Mouse (Mus musculus) gastrocnemius, postnatal 4 days (tissue): Measurements from ENCODE around the gene C130073F10Rik. TPM values are rescaled to one million over a fixed set of nuclear protein-coding genes. Genes with fewer than 3 reads are reported as not detected.
"Not testable (repeated sequence)": the region's sequence is repeated elsewhere in the genome, so short reads cannot be mapped to it uniquely, and the experiment has no call there.

Source experiments
- DNase-seq, 2 experiments: peaks; one replicate each; pipeline ENCODE4 v3.0.0; 2021 to 2022; ENCODE audit warnings: low spot score in 2 of 2, mixed read lengths in 2 of 2
- long read RNA-seq, 2 experiments: library from polyadenylated mRNA; stranded (forward); transcript quantifications; one replicate each; pipeline ENCODE4 v2.0.0; 2021
- total RNA-seq, 2 experiments: library from RNA; stranded (reverse); gene quantifications; 2 replicates each; pipeline ENCODE4 v1.2.3; 2021

C130073F10Rik gene
- not detected for total RNA-seq
- long read RNA-seq, experiment 1: 0 reads
- long read RNA-seq, experiment 2: 0 reads

DNA sequence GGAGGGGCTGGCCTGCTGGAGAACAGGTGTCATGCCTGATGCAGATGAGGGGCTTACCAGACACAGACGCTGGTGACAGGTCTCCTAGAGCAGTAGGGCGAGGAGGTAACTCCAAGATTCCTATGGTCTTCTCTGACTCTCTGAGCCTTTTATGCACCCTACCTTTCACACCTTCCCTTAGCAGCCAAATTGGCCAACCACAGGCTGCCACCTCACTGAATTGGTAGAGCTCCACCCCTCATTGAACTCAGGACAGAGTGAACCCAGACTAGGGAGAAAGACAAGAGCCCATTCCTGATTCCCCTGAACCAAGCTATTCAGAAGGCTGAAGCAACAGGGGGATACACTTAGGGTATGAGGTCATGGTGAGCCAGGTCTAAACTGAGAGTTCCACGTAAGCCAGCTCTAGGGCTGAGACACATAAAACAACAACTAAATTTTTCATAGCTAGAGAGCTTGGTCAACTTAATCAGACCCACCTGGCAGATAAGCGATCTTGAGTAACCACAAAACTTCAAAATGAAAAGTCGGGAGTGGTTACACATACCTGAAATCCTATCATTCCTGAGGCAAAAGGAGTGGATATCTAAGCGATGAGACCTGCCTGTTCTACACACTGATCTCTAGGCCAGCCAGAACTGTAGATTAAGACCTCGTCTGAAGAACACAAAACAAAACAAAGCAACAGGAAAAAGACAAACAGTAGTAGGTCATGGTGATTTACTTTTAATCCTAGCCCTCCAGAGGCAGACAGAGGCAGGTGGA, at the start of gene C130073F10Rik:
Gene C130073F10Rik (minus strand): TSS at position 134 of the 765 bp plus-strand sequence.
- DNase-seq: no peak

DNA sequence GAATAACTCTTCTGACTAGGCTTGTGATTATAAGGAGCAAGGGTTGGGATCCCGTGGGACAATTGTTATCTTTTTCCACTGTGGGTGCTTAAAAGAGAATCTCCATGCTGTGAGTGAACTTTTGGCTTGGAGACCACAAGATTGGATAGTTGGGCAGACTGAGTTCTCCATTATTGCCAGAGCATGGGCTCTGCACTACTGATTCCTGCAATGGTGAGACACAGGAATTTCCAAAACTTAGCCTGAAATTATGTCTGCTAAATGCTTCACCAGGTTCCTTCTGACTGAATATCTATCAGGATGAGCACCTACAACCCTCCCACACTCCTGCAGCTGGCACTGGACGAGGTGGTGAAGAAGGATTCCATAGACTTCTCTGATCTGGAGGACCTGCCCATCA, 46.5 kb upstream of the C130073F10Rik start, which contains the start of gene Gm12794:
Gene Gm12794 (plus strand): TSS at position 301 of the 400 bp plus-strand sequence.
- DNase-seq: not testable (repeated sequence)

DNA sequence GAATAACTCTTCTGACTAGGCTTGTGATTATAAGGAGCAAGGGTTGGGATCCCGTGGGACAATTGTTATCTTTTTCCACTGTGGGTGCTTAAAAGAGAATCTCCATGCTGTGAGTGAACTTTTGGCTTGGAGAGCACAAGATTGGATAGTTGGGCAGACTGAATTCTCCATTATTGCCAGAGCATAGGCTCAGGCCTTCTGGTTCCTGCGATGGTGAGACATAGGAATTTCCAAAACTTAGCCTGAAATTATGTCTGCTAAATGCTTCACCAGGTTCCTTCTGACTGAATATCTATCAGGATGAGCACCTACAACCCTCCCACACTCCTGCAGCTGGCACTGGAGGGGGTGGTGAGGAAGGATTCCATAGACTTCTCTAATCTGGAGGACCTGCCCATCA, 15.2 kb upstream of the C130073F10Rik start, which contains the start of gene Gm12800:
Gene Gm12800 (plus strand): TSS at position 301 of the 400 bp plus-strand sequence.
- DNase-seq: not testable (repeated sequence)

DNA sequence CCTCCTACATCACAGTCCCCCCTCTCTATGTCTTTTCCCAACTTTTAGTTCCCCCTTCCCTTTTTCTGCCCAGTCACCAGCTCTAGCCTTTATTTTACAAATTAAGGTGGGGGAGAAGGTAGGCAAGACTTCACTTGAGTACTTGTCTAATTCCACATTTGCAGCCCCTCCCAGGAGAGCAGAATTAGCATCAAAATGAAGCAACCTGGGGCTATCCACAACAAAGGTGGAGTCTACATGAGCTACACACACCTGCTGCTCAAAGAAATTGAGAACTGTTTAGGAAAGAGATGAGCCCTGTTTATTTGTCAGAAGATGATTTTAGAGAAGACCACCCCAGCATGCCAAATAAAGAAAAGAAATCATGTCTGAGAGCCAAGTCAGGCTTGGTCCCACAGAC, 4.2 kb downstream of the C130073F10Rik start:
- no peak for DNase-seq

DNA sequence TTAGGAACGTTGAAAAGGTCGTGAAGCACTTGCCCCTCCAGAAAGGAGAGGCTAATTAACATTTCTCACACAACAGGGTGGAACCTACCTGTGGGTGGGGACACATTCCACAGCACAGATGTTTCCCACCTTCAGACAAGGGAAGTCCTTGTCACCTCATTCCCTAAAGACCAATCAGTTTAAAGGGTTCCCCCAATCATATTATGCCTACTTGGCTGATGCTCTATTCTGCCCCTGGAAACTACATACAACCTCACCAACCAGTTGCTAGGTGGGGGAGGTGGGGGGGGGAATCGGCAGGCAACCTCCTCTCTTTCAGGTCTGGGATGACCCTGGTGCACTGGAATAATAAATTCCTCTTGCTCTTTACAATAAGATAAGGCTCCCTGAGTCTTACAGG, 9.9 kb downstream of the C130073F10Rik start:
- no peak for DNase-seq

DNA sequence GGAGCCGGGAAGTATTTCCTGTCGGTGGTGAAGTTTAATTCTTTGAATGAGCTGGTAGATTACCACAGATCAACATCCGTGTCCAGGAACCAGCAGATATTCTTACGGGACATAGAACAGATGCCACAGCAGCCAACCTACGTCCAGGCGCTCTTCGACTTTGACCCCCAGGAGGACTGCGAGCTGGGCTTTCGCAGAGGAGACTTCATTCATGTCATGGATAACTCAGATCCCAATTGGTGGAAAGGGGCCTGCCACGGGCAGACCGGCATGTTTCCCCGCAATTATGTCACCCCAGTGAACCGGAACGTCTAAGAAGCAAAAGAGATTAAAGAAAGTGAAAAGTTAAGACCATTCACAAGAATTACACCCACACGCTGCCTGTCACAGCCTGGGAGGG, 17.9 kb downstream of the C130073F10Rik start:
- DNase-seq: not testable (repeated sequence)

DNA sequence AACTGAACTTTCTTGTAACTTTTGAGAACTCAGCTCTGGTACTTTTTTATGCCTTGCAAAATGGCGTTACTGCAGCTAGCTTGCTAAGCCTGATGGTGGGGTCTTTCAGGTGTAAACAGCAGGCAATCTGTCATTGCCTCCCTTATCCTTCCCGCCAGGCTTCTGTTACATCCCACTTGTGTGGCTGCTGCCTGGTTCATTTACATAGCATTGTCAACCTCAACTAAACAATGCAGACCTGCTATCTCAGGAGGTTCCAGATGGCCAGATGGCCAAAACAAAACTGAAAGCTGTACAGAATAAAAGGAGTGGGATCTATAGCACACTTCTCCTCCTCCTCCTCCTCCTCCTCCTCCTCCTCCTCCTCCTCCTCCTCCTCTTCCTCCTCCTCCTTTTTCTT, 21.6 kb downstream of the C130073F10Rik start:
- not testable (repeated sequence) for DNase-seq

DNA sequence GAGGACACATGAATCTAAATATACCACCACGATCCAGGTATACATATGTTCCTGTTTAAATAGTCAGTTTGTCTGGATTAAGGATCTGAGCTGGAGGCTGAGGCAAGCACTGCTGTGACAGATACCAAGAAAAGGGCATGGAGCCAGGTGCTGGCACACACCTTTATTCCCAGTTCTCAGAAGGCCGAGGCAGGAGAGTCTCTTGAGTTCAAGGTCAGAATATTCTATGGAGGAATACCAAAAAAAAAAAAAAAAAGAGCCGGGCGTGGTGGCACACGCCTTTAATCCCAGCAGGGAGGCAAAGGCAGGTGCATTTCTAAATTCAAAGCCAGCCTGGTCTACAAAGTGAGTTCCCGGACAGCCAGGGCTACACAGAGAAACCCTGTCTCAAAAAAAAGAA, 31.3 kb downstream of the C130073F10Rik start:
- DNase-seq: no peak

DNA sequence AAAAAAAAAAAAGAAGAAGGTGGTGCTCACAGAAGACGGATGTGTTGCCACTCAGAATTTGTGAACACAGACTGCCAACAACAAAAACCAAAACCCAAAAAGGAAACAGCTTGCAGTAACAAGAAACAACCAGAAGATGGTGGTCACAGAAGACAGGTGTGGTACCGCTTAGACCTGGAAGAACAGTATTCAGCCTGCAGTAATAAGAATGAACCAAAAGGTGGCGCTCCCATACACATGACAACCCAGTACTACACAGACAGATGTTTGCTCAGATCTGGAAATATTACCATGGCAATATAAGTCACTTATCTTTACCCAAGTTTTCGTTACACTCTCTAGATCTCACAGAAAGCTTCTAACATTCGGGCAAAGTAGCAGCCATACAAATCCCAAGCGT, 32.7 kb downstream of the C130073F10Rik start:
- DNase-seq: no peak

DNA sequence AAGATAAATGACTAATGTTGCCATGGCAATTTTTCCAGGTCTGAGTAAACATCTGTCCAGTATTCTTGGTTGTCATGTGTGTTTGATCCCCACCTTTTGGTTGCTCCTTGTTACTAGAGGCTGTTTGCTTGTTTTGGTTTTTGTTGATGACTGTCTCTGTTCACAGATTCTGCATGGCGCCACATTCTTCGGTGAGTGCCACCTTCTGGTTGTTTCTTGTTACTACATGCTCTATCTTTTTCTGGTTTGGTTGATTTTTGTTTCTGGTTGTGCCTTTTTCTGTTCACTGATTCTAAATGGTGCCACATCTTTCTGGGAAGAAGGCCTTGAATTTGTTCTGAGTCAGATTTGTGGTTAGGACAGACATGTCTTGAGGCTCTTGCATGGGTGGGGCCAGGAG, 42.7 kb downstream of the C130073F10Rik start:
- DNase-seq: no peak

DNA sequence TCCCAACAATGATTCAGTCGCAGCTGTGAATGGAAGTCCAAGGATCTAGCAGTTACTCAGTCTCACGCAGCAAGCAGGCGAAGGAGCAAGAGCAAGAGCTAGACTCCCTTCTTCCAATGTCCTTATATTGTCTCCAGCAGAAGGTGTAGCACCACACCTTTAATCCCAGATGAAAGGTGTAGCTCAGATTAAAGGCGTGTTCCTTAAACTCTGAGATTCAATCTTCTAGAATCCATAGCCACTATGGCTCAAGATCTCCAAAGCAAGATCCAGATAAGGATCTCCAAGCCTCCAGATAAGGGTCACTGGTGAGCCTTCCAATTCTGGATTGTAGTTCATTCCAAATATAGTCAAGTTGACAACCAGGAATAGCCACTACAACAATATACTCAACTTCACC, 49.7 kb downstream of the C130073F10Rik start, which contains the start of gene B020004J07Rik:
Gene B020004J07Rik (minus strand): TSS at position 101 of the 400 bp plus-strand sequence.
- not testable (repeated sequence) for DNase-seq

Other genes with a start within 250 kb of the C130073F10Rik start
- 10 to 100 TPM; 42.6 to 44.9 TPM for gene Leprot, start 246.1 kb downstream of the C130073F10Rik start, total RNA-seq
- 1 to 10 TPM; 5.2 to 5.4 TPM for gene Lepr, start 176.4 kb downstream of the C130073F10Rik start, total RNA-seq
- gene B020004J07Rik, start 49.8 kb downstream of the C130073F10Rik start, total RNA-seq: not detected
- gene Gm12800, start 15.3 kb upstream of the C130073F10Rik start, total RNA-seq: not detected
- not detected for gene Gm12794, start 46.6 kb upstream of the C130073F10Rik start, total RNA-seq
- gene Gm12790, start 87.3 kb upstream of the C130073F10Rik start, total RNA-seq: not detected
- not detected for gene Gm12789, start 92.8 kb upstream of the C130073F10Rik start, total RNA-seq
- 10 to 100 TPM; 40.0 to 51.2 TPM for gene Pde4b, start 193.8 kb upstream of the C130073F10Rik start, total RNA-seq